Mouse (Mus musculus): ENCODE data around the gene Heatr3.
A peak's percentile ranks its signal among the peaks of the same experiment; 100 is the strongest.
"Not testable (repeated sequence)": the region's sequence is repeated elsewhere in the genome, so short reads cannot be mapped to it uniquely, and the experiment has no call there.

The Heatr3 gene

GRCm38 (mm10) chr8:88198551-88198944 is 60.9 kb downstream of the Heatr3 start:
- peak; percentile 32 for DNase-seq

- peak; percentile 92 for DNase-seq
Measured at GRCm38 (mm10) chr8:88198945-88199571, 61.4 kb downstream of the Heatr3 start, which contains the start of gene Tent4b. Gene Tent4b, plus strand, starts transcription at chr8:88199213.

GRCm38 (mm10) chr8:88199700-88200601 is 62.3 kb downstream of the Heatr3 start:
- DNase-seq, result peak; percentile 24

GRCm38 (mm10) chr8:88200724-88201495 is 63.3 kb downstream of the Heatr3 start:
- DNase-seq, result no peak

GRCm38 (mm10) chr8:88201641-88202040 is 64.0 kb downstream of the Heatr3 start:
- DNase-seq, result no peak

GRCm38 (mm10) chr8:88206016-88206415 is 68.4 kb downstream of the Heatr3 start:
- no peak for DNase-seq

GRCm38 (mm10) chr8:88207121-88207821 is 69.6 kb downstream of the Heatr3 start:
- no peak for DNase-seq

GRCm38 (mm10) chr8:88209930-88210827 is 72.5 kb downstream of the Heatr3 start:
- not testable (repeated sequence) for DNase-seq

GRCm38 (mm10) chr8:88221353-88221752 is 83.7 kb downstream of the Heatr3 start:
- no peak for DNase-seq

Measured in right cerebral cortex, postnatal 4 days (tissue).